Mouse (Mus musculus): ENCODE results near the gene P2ry2. TPM values are rescaled to one million over a fixed set of nuclear protein-coding genes. Genes with fewer than 3 reads are reported as not detected.

P2ry2 gene
- not detected in 2 replicates for polyA plus RNA-seq (2012)

DNA sequence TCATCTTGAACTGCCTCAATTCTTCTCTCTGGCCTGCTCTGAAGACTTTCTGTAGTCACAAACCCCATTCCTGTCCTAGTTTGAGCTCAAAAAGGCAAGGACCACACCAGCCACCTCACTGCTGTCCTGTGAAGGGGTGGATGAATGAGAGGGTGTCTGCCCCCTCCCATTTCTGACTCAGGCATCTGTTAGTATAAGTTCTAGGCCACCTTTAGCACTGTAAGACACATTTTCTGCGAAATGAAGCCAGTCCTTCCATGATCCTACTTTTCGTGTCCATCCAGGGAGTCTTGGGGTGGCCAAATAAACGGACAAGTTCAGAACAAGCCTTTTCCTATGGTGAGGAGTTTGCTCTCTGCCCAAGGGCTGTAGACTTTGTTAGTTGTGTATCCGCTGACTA, at the start of gene P2ry2:
Gene P2ry2 (minus strand): TSS at position 326 of the 400 bp plus-strand sequence.
- no peak for TF ChIP-seq GATA1 (IDR thresholded peaks at IDR 0.05; ENCODE audit: low read length)

DNA sequence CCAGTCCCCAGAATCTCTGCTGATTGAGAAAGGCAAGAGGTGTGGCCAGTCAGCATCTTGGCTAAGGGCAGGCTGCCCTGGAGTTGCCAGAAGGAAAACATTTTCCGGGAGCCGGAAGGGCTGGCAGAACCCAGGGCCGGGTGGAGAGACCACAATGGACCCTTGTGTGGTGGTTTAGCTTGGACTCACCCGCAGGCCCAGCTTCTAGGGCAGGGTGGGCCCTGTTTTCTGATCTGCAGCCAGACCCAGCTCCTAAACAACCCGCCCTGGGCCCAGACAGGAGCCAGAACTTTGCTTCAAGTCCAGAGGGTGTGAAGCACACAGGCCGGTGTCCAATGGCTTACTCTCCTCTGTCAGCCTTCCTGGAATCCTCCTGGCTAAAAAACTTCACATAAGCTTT, 49.6 kb upstream of the P2ry2 start:
- no peak for TF ChIP-seq GATA1 (IDR thresholded peaks at IDR 0.05; ENCODE audit: low read length)

DNA sequence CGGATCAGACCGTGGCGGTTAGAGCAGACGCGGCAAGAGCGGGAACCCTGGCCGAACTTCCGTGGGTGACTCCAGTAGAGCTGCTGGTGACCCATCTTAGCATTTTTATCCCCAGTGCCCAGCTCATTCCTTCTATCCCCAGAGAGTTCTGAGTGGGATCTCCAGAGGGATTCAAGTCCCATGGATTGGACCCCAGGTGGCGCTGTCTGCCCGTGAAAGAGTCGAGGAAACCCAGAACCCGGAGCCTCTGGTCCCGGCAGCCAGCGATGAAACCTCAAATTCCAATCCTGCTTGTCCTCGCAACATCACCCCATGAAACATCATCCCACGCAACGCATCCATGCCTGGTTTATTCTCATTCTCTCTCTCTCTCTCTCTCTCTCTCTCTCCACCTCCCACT, 48.7 kb upstream of the P2ry2 start:
- TF ChIP-seq GATA1 (IDR thresholded peaks at IDR 0.05; ENCODE audit: low read length), result no peak

DNA sequence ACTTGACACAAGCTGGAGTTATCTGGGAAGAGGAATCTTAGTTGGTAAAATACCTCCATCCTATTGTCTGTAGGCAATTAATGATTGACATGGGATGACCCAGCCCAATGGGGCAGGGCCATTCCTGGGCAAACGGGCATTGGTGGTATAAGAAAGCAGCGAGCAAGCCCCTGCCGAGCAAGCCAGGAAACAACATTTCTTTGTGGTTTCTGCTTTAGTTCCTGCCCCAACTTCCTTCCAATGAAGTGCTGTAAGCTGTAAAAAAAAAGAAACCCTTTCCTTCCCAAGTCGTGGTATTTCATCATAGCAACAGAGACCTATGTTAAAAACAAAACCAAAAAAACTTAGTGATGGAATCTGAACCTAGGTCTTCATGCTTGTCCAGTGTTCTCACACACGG, 47.8 kb upstream of the P2ry2 start:
- no peak for TF ChIP-seq GATA1 (IDR thresholded peaks at IDR 0.05; ENCODE audit: low read length)

DNA sequence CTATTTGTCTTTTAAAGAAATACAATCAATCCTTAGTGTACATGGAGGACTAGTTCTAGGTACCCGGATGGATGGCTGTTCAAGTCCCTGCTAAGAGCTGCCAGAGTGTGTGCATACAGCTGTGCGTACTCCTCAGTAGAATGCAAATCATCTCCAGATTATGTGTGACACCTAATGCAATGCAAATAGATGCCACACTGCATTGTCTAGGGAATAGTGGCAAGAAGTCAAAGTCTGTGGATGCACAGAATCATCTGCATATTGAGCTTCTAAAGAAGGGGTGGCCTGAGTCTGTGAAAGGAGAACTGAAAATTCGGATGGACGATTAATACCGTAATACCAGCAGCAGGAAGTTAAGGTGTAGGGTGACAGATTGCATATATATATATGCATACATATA, 46.5 kb upstream of the P2ry2 start:
- TF ChIP-seq GATA1 (IDR thresholded peaks at IDR 0.05; ENCODE audit: low read length), result no peak

DNA sequence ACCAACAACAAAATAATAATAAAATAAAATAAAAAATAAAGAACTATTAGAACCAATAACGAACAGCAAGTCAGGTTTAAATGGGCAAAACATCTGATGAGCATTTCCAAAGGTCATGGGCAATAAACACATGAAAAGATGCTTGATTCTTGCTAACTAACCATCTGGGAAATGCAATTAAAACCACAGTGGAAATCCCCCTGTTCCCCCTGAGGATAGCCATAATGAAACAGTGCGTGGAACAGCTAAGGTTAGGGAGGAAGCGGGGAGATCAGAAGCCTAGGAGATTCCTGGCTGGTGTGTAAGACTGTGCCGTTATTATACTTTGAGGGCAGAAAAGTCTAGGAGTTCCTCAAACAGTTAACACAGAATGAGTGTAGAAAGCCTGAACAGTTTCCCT, 44.6 kb upstream of the P2ry2 start:
- no peak for TF ChIP-seq GATA1 (IDR thresholded peaks at IDR 0.05; ENCODE audit: low read length)

DNA sequence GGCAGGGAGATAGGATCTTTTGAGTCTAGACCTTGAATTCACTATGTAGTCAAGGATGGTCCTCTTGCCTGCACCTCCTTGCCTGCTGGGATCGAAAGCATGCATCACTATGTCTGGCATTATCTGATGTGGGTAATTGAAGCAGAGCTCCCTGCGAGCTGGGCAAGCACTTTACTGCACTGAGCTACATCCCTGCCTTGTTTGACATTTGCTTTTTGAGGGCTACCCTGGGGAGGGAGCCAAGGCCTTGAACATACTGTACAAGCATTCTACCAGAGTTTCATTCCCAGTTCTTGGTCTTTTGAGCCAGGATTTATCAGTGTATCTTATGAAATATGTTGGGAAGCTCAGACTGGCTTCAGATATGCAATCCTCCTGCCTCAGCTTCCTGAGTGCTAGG, 40.5 kb upstream of the P2ry2 start:
- TF ChIP-seq GATA1 (IDR thresholded peaks at IDR 0.05; ENCODE audit: low read length), result no peak

DNA sequence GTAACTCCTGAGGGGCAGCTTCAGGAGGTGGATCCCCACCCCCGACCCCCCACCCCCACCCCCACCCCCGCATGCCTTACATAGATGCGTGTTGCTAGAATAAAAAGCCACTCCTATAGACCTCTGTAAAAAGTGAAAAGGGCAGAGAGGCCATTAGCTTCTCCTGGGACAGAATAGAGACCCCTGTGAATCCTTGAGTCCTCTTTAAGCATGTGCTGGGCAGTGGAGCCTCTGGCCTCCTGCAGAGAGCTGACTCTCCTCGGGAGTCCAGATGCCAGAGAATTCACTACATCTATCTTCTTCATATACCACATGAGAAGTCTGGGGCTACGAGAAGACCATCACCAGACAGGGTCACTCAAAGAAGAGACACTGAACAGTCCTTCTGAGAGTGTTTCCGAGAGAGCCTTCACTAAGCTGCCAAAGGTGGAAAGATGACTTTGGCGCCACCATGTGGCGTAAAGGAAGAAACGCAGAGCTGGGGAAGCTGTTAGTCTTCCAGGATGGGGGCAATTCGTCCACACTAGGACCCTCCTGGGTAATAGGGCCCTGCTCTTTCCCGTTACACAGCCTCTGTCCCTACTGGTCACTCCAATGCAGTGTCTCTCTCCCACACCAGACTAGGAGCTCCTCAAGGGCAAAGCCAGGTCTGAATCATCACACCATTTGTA, 39.0 kb upstream of the P2ry2 start:
- TF ChIP-seq GATA1 (IDR thresholded peaks at IDR 0.05; ENCODE audit: low read length), result no peak

DNA sequence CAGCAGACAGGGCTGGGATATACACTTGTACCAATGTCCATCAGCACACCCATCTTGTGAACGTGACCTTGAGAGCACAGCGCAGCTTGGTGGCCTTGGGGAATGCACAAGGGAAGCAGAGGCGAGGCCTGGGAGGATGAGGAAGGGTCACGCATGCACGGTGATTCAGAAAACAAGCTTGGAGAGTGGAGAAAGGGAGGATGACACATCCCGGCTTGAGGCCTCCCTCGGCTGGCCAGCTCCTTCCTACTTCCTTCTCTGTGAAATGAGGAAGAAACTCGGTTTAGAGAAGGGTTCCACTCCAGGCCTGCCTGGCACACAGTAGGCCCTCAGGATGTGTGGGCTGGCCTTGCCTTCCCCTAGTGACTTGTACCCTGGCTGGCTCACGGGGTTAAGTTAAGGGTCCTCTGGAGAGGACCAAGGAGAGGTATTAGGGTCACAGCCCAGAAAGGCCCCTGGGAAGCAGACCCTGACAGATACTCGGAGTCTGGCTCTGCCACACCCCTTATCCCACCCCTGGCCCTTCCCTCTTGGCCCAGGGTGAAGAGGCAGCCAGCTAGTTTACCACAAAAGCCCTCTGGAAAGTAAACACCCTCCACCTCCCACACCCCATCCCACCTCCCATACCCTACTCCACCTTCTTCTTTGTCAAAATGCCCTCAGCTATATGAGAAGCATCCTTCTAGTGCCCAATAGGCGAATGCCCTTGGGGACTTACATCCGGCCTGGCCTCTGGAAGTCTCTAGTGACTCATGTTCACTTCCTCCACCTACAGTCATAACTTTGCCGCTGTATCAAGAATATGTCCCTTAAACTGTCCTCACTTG, 38.3 kb upstream of the P2ry2 start:
- TF ChIP-seq GATA1 (IDR thresholded peaks at IDR 0.05; ENCODE audit: low read length), result no peak

DNA sequence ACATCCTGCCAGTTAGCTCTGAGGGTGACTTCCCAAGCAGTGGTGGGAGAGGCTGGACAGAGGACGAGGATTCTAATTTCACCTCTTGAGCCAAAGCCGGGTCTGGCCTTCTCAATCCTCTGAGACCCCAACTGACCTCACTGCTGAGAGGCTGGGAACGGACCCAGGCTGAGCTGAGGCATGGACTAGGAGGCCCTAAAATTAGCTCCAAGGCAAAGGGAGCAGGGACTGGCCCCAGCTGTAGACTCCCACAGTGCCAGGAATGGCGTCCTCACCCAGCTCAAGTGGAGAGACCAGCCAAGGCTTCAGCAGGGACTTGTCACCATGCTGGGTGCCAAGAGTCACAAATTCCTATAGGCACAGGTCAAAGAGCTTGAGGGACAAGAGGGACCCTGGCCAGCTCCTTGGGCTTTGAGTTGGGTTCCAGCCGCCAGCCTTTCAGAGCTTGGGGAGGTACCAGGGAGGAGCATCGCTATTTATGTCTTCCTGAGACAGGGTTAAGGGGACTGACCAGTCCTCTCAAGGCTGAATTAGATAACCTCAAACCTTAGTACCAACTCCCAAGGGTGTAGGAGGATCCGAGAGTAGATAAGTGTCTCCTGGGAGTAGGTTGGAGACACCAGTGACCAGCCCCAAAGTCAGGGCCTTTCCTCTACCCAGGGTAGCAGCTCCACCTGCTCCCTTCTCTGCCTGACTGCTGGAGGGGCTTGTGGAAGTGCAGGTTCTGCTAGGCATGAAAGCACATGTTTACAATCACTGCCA, 36.8 kb upstream of the P2ry2 start:
- TF ChIP-seq GATA1 (IDR thresholded peaks at IDR 0.05; ENCODE audit: low read length), result no peak

DNA sequence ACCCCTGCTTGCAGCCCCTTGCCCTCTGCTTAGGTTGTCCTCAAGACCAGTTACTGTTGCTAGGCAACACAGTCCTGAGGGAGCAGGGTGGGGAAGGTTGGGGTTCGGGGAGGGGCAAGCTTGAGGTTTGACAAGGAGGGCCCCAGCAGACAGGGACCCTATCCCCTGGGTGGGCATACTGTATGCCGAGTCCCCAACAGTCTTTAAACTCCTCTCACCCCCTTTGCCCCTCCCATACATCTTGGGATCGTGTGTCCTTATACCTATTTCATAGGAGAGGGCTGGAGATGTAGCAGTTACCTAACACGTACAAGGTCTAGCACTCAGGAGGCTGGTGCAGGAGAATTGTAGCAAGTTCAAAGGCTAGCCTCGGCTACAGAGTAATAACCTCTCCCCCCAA, 35.6 kb upstream of the P2ry2 start:
- no peak for TF ChIP-seq GATA1 (IDR thresholded peaks at IDR 0.05; ENCODE audit: low read length)

DNA sequence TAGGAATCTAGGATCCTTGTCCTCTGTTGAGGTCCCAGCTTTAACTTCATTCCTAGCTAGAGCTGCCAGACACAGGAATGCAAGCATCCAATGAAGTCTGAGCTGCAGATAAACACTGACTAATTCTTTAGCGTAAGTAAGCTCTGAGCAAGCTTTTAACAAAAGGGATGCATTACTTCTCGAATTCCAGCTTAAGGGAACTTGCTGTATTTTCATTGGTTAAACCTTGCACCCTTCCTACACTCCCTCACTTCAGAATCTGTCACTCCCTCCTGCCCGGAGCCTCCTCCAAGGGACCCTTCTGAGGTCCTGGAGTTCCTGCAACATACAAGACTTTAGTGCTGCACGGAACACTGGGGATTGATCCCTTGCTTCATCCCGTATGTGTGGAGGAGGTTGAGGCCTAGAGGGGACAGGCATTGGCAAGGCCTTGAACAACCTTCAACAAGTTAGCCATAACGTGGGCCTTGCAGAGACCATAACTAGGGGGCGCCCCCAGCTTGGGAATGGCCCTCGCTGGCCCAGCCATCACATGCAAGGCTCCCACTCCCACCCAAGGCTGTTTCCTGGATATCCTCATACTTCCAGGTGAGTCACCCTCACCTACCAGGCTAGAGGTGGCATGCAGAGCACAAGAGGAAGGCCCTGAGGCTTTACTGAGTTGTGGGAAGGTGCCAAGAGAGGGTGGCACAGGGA, 31.3 kb upstream of the P2ry2 start:
- TF ChIP-seq GATA1 (IDR thresholded peaks at IDR 0.05; ENCODE audit: low read length), result no peak

DNA sequence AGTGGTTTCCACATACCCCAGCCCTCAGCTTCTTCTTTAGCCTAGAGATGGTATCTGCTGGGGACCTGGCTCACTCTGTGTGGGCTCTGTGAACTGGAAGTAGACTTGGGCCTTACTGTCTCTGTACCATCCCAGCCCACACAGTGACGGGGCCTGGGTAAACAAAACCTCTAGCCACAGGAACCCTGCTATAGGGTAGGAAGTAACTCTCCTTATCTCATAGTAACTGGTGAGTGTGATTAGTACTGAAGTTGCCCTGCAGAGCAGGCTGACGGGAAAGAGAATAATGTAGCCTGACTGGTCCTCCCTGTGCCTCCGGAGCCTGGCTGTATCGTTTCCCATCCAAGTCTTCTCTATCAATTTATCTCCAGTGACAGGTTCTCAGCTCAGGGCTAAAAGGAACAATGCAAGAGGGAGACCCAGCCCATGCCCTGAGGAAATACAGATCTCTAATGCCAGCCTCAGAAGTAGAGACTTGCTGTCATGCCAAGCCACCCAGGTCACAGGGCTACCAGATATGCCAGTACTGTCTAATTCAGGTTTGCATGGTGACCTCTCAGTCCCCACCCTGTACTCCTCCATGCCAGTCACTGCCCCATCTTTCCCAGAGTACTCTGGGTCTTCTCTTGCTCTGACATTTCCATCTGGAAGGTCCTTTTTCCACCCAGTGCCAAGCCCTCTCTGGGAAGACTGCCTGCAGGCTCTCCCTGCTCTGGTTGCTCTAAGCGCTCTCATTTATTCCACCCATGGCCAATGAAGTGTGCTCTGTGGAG, 29.5 kb upstream of the P2ry2 start:
- TF ChIP-seq GATA1 (IDR thresholded peaks at IDR 0.05; ENCODE audit: low read length), result no peak

DNA sequence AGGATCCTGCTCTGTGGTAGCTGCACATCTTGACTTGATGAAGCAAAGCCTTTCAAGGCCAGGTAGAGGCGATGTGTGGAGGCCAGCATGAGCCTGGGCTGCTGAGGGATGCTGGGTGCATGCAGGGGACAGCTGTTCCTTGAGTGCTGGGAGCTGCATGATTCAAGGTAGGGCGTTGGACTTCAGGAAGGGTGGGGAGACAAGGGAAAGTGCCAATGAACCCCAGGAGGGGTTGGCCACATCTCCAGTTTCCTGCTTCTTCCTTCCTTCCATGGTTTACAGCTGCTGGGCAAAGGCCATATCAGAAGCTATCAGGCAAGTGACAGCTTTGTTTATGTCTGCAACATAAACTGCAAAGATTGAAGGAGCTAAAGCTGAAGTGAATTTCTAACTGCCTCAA, 28.9 kb upstream of the P2ry2 start:
- TF ChIP-seq GATA1 (IDR thresholded peaks at IDR 0.05; ENCODE audit: low read length), result no peak

DNA sequence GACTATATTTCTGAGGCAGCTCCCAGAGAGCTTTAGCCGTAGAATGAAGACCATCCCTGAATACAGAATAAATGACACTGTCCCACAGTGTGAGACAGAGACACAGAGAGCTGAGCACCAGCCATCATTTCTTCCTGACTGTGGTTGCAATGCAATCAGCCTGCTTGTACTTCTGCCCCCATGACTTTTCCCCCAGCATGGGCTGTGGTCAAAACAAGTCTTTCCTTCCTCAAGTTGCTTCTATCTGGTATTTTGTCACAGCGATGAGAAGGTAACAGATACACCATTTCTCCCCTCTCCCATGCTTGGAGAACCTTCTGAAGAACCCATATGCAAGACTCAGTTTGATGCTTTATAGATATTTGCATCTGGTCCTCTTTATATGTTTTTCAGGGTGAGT, 20.7 kb upstream of the P2ry2 start:
- no peak for TF ChIP-seq GATA1 (IDR thresholded peaks at IDR 0.05; ENCODE audit: low read length)

All from G1E-ER4 (cell line).